Mouse (Mus musculus): ENCODE measurements at regions not wholly inside any gene's neighbourhood (a gene's known extent, or its start where the extent isn't known, plus 50 kb on each side); places are given as distances from the start of the nearest gene placed in this dataset.
A peak's percentile ranks its signal among the peaks of the same experiment; 100 is the strongest.
"Not testable (repeated sequence)": the region's sequence is repeated elsewhere in the genome, so short reads cannot be mapped to it uniquely, and the experiment has no call there.

DNA sequence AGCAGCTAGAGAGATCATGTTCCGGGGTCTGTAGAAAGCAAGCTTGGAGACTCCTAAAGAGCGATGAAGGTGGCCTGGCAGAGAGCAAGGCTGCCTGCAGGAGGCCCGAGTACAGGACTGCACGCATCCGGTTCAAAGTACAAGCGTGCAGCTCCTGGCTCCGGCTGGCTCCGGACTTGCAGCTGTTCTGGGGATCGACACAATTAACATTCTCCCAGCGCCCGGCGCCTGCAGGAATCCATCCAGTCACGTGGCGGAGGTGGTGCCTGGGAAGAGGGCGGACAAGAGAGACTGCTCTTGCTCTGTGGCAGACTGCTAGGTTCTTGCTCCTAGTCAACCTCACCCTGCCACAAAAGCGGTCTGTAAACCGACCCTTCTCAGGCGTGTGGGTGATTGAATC lies 86.9 kb downstream of the Bdh1 start:
- DNase-seq (ENCODE audit: low read depth): no peak

DNA sequence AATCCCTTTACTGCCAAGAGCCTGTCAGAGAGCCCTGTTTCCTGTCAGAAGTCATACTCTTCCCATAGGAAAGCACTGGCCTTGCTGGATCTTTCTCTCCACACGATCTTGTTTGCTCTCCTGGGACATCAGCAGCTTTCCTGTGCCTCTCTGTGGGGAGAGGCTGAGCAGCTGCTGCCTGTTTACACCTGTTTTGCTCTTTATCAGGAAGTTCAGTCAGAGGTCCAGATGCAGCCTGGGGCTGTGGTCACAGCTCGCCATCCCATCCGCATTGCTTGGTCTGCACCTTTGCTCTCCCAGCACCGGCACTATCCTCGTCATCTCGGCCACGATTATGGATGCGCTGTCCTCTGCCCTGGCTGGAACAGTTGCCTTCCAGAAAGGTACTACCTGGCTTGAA lies 88.0 kb downstream of the Bdh1 start:
- DNase-seq (ENCODE audit: low read depth): no peak

DNA sequence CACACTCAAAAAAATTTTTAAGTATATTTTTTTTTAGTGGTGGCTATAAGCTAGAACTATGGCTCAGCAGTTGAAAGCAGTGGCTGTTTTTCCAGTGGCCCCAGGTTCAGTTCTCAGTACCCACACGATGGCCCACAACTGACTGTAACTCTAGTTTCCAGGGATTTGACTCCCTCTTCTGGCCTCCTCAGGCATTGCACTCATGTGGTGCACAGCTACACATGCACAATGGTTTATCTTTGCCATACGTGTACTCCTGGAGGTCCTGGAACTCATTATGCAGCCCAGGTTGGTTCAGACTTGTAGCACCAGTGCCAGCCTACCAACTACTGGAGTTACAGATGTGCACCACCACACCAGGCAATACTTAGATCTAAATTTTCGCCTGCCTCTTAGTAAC lies 96.7 kb downstream of the Bdh1 start:
- no peak for DNase-seq (ENCODE audit: low read depth)

DNA sequence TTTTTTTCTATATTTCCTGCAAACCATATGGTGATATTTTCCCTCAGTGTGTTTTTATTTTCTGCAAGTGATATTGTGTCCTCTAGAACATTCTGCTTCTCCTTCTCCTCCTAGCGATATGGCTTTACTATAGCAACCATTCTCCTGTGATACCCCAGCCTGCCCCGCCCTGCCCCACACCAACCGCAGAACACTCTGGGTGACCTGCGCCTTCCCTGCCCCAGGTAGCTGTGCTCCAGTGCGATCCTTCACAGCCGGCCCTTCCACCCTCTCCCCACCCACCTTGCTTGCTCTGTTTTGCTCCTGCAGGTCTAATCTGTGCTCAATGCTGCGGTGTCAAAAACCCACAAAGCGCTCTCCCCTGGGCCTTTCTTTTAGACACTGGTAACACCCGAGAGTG lies 98.0 kb downstream of the Bdh1 start:
- no peak for DNase-seq (ENCODE audit: low read depth)

DNA sequence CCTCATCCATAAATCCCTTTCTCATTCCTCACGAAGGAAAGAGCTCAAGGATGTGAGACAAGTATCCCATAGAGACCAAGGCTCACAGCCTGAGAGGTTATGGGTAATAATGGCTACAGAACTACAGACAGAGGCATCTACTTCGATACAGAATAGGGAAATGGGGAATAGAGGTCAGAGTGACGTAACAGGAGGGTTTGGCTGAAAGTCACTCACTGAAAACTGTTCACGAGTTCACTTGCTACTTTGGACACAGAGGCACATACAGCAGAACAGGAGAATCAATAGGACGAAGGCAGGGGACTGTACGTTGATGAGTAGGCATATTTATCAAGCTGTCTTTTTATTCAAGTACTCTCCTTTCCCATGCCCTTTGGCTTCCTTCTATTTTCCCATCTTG lies 99.7 kb downstream of the Bdh1 start:
- DNase-seq (ENCODE audit: low read depth): no peak

DNA sequence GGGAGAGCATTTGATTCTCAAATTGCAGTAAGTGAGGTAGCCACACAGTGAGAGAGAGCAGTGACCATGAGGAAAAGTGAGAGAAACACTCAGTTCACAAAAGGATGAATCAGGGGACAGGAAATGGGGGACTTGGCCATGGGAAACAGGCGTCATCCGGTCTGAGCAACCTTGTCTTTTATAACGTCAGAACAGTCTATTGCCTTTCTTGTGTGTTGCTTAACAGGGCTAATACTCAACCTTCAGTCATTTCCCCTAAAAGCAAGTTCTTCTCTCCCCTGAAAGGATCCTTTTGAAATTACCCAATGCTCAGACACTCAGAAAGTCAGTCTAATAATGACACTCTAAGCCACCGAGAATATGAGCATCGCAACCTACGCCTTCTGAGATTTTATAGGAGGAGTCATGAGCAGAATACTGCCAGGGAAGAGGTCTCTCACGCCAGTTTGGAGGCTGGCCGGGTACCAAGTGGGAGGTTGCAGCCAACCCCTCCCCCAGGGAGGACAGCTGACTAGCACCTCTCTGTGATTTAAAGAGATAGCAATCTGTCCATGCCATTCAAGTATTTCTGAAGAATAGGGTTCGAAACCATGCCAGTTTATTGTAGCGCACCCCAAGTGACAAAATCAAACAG lies 104.7 kb downstream of the Bdh1 start:
- DNase-seq (ENCODE audit: low read depth): peak; percentile 85

- no peak for DNase-seq (ENCODE audit: low read depth)
Measured at GRCm38 (mm10) chr16:31528596-31529283, 106.7 kb downstream of the Bdh1 start.

DNA sequence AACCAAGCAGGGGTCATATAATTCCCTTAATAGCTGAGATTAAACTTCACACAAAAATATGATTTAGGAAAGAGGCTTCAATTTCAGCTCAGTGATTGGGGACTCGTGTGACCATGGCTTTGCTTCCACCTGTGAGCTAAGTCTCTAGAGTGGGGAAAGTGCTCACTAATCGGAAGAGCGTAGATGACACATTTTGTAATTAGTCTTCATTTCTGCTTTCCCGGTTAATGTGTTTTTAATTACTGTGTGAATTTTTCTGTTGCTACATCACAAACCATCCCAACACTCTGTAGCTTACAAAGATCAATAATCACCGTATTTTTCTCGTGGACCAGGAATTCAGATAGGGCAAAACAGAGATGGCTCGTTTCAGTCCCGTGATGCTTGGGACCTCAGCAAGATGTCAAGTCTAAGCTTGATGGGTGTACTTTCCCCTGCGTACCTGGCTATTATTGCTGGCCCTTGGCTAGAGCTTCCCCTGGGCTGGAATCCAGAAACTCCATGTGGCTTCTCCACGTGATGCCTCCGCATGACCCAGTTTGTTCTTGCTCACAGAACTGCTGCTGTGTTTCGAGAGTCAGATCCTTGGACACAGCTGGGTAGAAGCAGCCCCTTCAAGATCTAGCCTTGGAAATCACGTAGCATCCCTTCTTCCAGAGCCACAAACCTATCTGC lies 107.3 kb downstream of the Bdh1 start:
- DNase-seq (ENCODE audit: low read depth): no peak

- DNase-seq (ENCODE audit: low read depth): no peak
Measured at GRCm38 (mm10) chr16:31530090-31530489, 108.0 kb downstream of the Bdh1 start.

DNA sequence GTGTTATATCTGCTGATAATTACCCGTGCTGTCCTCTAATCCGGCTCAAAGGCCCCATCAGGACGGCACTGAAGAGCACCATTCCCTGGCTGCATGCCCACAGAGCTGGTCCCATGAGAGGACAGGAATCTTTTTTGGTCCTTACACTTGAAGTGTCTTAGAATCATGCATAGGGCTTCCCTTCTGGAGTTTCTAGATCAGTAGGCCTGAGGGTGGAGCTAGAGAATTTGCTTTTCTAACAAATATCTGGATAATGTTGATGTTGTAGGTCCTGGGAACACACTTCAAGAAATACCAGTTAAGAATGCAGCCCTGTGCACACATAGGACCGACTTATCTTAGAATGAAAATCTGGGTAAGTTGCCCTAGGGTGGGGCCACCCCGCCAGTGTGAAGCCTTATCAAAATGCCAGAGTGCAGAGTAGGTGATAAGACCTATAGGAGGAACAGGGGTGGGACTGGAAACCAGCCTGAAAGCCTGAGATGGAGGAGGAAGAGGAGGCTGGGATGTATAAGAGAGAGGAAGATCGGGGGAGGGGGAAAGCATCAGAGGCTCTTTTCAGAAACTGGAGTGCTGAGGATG lies 111.2 kb downstream of the Bdh1 start:
- DNase-seq (ENCODE audit: low read depth): peak; percentile 36

DNA sequence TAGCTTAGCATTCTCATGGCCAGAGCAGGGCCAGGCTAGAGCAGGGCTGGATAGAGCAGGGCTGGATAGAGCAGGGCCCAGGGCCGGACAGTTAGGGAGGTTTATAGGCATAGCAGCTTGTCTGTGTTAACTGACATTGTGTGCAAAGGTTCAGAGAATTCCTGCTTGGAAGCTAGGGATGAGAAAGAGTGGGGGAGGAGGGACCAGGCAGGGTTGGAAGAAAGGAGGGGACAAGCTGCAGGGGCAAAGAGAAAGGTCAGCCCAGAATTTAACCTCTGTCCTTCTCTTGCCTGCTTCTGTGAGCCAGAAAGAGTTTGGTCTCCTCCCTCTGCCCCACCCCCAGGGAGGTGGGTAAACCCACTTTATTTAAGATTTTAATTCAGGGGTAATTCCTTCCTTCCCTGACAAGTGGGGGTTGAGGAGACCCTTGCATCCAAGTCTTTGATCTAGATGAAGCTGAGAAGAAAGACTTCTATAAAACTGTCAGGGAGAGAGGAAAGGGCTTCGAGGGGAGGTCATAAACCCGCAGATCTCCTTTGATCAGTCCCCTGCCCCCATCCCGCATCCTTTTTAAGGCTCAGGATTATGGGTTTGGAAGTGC lies 112.9 kb downstream of the Bdh1 start:
- DNase-seq (ENCODE audit: low read depth): no peak

DNA sequence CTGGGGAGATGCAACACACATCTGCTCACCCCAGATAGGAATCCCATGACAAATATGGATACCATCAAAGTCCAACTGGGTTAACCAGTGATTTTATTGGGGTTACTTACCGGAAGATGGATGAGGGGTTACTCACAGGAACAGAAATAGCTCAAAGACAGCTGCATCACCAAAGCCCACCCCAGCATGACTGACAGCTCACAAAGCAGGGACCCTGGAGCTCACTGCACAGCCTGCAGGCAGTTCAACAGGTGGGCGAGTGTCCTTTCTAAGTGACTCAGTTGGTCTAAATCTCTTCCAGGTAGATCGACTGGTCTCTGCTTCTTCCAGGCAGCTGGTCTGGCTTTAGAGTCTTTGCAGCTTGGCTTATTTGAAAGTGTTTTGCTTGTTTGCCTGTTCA lies 114.2 kb downstream of the Bdh1 start:
- no peak for DNase-seq (ENCODE audit: low read depth)

GRCm38 (mm10) chr16:31538606-31539005 lies 116.5 kb downstream of the Bdh1 start:
- peak; percentile 52 for DNase-seq (ENCODE audit: low read depth)

GRCm38 (mm10) chr16:31543499-31544170 lies 119.6 kb upstream of the Dlg1 start:
- no peak for DNase-seq (ENCODE audit: low read depth)

DNA sequence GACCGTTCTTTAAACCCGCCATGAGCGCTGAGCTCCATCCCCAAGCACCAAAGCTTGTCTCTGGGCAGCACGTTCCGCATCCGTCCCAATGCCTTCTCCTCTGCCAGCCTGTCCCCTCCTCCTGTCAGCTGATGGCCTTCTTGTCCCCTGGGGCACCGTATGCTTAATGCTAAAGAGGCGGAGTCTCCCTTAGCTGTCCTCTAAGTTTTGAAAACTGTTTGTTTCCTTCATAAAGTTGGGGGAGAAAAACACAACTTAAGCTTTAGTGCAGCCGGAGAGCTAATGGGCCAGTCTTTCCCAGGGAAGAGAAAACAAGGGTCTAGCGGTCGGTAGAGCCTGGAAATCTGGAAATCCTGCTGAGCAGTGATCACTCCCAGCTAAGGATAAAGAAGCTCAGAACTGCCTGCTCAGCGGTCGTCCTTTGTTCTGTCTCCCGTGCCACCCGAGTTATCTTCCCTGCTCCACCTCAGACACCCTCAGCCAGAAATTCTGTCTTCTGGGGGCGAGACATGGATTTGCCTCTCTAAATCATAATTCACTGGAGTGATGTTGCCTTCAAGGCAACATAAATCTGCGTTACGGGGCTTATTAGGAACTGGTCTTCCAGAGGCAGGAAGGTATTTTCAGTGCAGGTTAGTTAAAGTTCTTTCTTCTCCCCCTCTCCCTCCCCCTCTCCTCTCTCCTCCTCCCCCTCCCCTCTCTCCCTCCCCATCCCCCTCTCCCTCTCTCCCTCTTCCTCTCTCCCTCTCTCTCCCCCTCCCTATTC lies 117.0 kb upstream of the Dlg1 start:
- DNase-seq (ENCODE audit: low read depth): no peak

GRCm38 (mm10) chr16:31546828-31547224 lies 116.4 kb upstream of the Dlg1 start:
- DNase-seq (ENCODE audit: low read depth): no peak

DNA sequence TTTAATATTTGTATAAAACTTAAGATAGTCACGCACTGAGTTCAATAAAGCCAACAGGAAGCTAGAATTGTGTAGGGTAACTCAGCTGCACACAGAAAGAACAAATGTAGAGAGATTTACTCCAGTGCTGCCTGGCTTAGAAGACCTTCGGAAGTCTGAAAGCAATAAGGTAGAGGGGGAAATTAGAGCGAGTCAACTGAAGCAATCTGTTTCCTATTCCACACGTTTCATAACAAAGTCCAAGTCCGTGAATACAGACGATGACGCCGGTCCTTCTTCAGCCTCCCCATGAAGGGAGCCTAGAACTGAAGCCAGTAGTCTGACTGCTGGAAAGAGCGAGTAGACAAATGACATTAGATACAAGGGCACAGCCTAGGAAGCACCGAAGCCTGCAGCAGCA lies 115.9 kb upstream of the Dlg1 start:
- DNase-seq (ENCODE audit: low read depth): no peak

DNA sequence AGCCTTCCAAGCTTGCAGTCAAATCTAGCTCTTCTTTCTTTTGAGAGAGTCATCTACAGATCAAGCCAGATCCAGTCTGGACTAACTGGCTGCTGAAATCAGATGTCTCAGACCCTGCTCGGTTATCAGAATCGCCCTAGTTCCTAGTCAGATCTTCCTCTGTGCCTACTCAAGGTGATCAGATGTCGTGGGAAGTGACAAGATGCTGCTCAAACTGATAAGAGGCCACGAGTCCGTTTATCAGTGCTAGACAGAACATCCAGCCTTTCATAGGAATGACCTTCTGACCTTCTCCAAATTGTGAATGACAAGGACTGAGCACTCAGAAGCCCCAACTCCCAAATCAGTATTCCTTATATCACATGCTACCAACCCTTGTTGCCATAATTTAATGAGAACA lies 113.3 kb upstream of the Dlg1 start:
- no peak for DNase-seq (ENCODE audit: low read depth)

- DNase-seq (ENCODE audit: low read depth): not testable (repeated sequence)
Measured at GRCm38 (mm10) chr16:31550539-31550938, 112.7 kb upstream of the Dlg1 start.

DNA sequence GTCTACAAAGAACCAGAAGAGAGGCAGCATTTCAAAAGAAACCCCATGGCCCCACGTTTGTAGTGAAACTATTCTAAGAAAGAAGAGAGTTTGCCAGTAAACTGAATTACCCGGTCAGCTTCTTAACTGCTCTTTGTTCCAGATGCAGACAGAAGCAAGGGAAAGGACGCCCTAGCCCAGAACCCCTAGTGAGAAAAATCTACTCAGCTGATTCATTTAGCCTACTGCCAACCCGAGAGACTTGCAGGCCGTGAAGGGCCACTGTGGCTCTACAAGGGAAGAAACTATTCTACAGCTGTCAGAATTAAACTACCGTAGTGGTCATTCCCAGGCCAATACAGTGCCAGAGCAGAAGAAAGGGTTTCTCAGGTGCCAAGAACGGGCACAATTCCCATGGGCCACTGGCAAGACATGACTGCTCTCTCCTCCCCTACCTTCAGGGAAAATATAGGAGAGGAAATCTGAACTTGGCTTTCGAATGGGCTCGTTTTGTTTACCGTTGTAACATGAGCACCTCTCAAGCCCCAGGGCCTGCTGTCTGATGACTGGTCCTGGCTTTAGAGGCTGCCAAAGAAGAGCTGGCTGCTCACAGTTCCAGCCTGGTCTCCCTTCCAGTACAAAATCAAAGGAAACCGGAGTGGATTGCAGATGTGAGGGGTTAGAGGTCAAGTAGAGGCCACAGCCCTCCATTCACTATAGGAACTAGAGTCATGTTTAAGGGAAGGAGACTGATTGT lies 111.7 kb upstream of the Dlg1 start:
- DNase-seq (ENCODE audit: low read depth): peak; percentile 85

Data from NIH3T3 (cell line).